Comparison of ENCODE assay signal across 25 mouse cellular contexts in the genomic region with DNA sequence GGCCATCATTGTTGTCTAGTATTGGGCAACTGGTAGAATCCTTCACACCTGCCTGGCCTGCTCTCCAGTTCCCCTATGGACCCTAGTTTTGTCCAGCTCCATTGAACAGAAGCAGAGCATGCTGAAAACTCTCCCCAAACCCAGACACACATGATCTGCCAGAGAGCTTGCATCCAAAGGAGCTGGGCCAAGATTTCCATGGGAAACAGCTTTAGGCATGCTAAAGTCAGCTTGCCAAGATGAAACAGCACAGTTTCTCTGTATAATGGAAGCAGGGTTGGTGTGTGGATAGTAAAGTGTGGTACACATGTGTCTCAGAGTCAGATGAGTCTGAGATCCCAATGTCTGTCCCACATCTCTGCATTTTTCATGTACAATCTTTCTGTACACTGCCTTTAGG.
DNase-seq lines count a peak whose midpoint lies in the region; ATAC-seq and TF ChIP-seq lines count a peak whose summit lies in the region.
"Had no signal": no experiment of that assay in that cellular context is flagged by ENCODE, and none has a peak within 500 bp of the region (broad histone marks: within the 10 kb centered on the region; RNA-seq: fewer than 3 reads in every experiment).

No protein-coding gene starts in this region.

- no peaks in the 10 kb centered on the region for H3K27me3 ChIP-seq in forebrain, postnatal 0 days (ENCODE audit: insufficient read depth, low read length)
- no peaks in the 10 kb centered on the region for H3K27me3 ChIP-seq in forebrain, embryonic 15.5 days
- H3K27me3 ChIP-seq: embryonic facial prominence, embryonic 15.5 days; heart, embryonic 15.5 days had no signal

- H3K9ac ChIP-seq in forebrain, postnatal 0 days = no peak overlapping the region
- no peak overlapping the region for H3K9ac ChIP-seq in forebrain, embryonic 15.5 days (replicated peaks)
- H3K9ac ChIP-seq: embryonic facial prominence, embryonic 15.5 days; heart, embryonic 15.5 days; hindbrain, embryonic 14.5 days had no signal

- TF ChIP-seq CTCF in forebrain, postnatal 0 days (IDR thresholded peaks at IDR 0.05; ENCODE audit: low read depth) = no peak
- TF ChIP-seq CTCF in brain, embryonic 14.5 days (IDR thresholded peaks at IDR 0.05; ENCODE audit: borderline replicate concordance, extremely low read depth, insufficient read depth, insufficient read length) = no peak

- ATAC-seq in cerebellum, adult (ENCODE audit: insufficient number of reproducible peaks, low FRiP score, low TSS enrichment) = no peak
- no peak for ATAC-seq in forebrain, postnatal 0 days
- ATAC-seq in forebrain, embryonic 15.5 days (replicated peaks) = no peak
- ATAC-seq: CD4-positive, CD25-positive, alpha-beta regulatory T cell, adult 4 months; intestine, embryonic 16.5 days had no signal

- H3K4me2 ChIP-seq in forebrain, postnatal 0 days (ENCODE audit: low read depth) = no peak overlapping the region
- H3K4me2 ChIP-seq in forebrain, embryonic 15.5 days (replicated peaks) = no peak overlapping the region
- H3K4me2 ChIP-seq: embryonic facial prominence, embryonic 15.5 days; heart, embryonic 11.5 days; heart, embryonic 15.5 days; hindbrain, embryonic 14.5 days had no signal

- H3K9me3 ChIP-seq in forebrain, postnatal 0 days (ENCODE audit: low read length) = no peaks in the 10 kb centered on the region
- H3K9me3 ChIP-seq in forebrain, embryonic 15.5 days = no peaks in the 10 kb centered on the region
- H3K9me3 ChIP-seq: embryonic facial prominence, embryonic 15.5 days; heart, embryonic 15.5 days had no signal

- no peak overlapping the region for H3K27ac ChIP-seq in forebrain, postnatal 0 days (ENCODE audit: low read depth, low read length)
- H3K27ac ChIP-seq in forebrain, embryonic 15.5 days (replicated peaks) = no peak overlapping the region; the same call in 1 of the 2 replicates
- H3K27ac ChIP-seq: embryonic facial prominence, embryonic 15.5 days; forebrain, embryonic 10.5 days; heart, adult 2 months; heart, embryonic 15.5 days; hindbrain, embryonic 14.5 days had no signal

- H3K4me3 ChIP-seq in forebrain, postnatal 0 days (ENCODE audit: low read depth, low read length) = no peak overlapping the region
- no peak overlapping the region for H3K4me3 ChIP-seq in forebrain, embryonic 15.5 days
- H3K4me3 ChIP-seq: embryonic facial prominence, embryonic 15.5 days; erythroblast, embryonic 14.5 days; forebrain, embryonic 10.5 days; heart, adult 2 months; heart, embryonic 15.5 days had no signal

- TF ChIP-seq POLR2A in brain, embryonic 14.5 days (IDR thresholded peaks at IDR 0.05; ENCODE audit: borderline replicate concordance, extremely low read depth, insufficient read depth, insufficient read length, poor library complexity, severe bottlenecking) = no peak

- no peaks in the 10 kb centered on the region for H3K36me3 ChIP-seq in forebrain, postnatal 0 days (ENCODE audit: insufficient read depth)
- H3K36me3 ChIP-seq in forebrain, embryonic 15.5 days = no peaks in the 10 kb centered on the region
- H3K36me3 ChIP-seq: embryonic facial prominence, embryonic 15.5 days; forebrain, embryonic 10.5 days; G1E; heart, embryonic 15.5 days had no signal

- H3K4me1 ChIP-seq in forebrain, postnatal 0 days (ENCODE audit: insufficient read depth) = no peaks in the 10 kb centered on the region
- H3K4me1 ChIP-seq in forebrain, embryonic 15.5 days = 0 out of 2 replicates have a peak, but pooled peaks cover 4% of the 10 kb centered on the region
- H3K4me1 ChIP-seq: embryonic facial prominence, embryonic 15.5 days; forebrain, embryonic 10.5 days; heart, embryonic 15.5 days had no signal

- peak; percentile 19 to 36 for DNase-seq in cerebellum, postnatal 10 days
- peak; percentile 68 for DNase-seq in forebrain, postnatal 0 days
- peak; percentile 42 to 70 for DNase-seq in layer of hippocampus, postnatal 14 days (ENCODE audit: low spot score in 2 of 2)
- DNase-seq in layer of hippocampus, adult 9-11 months = no peak
- peak; percentile 63 for DNase-seq in brain, embryonic 14.5 days (ENCODE audit: low read depth)
- DNase-seq: adrenal gland, adult 8-10 months; adrenal gland, postnatal 36 days; B cell, adult 2 months; cerebellum, adult 11-12 months; cerebellum, adult 9-10 months; cerebellum, postnatal 36 days; gastrocnemius, postnatal 10 days; heart, adult 2 months; heart, postnatal 14 days had no signal
